Mouse (Mus musculus): ENCODE data around the gene Vipr2. TPM values are rescaled to one million over a fixed set of nuclear protein-coding genes. Genes with fewer than 3 reads are reported as not detected.

The Vipr2 gene
- polyA plus RNA-seq, 1 experiment from 2014 or later, result 1.8 TPM

DNA sequence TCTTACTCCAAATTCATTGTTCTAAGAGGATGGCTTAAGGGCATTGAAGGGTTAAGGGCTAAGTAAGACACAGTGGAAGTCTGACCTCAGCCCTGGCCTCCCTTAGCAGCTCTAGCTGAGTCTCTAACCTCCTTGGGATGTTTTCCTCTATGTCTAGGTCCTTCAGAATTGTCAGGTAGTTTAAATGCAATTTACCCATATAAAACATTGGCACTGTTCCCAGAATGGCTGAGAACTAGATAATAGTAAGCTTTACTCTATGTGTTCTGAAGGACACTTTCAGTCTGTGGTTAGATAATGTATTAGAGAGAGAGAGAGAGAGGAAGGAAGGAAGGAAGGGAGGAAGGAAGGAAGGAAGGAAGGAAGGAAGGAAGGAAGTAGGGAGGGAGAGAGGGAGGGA lies 104.8 kb downstream of the Vipr2 start:
- no peak for ATAC-seq (ENCODE audit: low FRiP score)
- Histone ChIP-seq H3K4me3 (replicated peaks) (no peak overlapping the region), H3K27ac (no peak overlapping the region), H3K4me1 (no peaks in the 10 kb centered on the region), H3K9ac (no peak overlapping the region), H3K36me3 (replicated peaks) (no peaks in the 10 kb centered on the region), H3K4me2 (no peak overlapping the region), H3K9me3 (0 out of 2 replicates have a peak, but pooled peaks cover 3% of the 10 kb centered on the region), H3K27me3 (no peaks in the 10 kb centered on the region)

DNA sequence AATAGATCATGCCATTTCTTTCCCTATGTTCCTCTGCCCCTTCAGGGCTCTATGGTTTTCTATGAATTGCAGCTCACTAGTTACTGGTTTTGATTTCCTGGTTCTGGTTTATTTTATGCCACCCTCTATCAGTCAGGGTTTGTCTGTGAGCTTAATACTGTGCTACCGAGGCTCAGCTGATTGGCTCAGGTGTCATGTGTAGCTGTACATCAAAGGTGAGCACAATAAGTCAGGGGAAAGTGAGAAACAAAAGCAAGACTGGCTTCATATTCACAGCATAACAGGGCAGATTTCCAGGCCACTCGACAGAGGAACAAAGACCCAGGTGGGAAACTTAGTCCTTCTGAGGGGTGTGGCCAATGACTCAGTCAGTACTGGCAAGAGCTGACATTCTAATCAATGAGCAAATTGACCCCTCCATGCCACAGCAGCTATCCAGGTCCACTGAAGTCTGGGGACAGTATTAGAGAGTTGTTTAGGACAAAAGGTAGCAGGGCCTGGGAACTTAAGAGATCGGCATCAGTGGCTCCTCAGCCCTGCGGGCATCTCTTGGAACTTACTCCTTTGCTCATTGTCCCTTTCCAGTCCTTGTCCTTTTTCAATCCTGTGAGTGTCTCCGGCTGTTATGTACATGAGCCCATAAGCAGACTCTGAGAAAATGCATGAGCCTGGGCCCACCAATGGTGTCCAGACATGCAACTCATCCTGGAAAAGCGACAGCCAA lies 105.8 kb downstream of the Vipr2 start:
- H3K27me3 ChIP-seq, result no peaks in the 10 kb centered on the region
- no peaks in the 10 kb centered on the region for H3K36me3 ChIP-seq (replicated peaks)
- WGBS, result 82% methylated on average over 6 of the region's 6 CpGs
- no peak overlapping the region for H3K9ac ChIP-seq
- H3K27ac ChIP-seq, result no peak overlapping the region
- H3K9me3 ChIP-seq, result no peaks in the 10 kb centered on the region
- no peak overlapping the region for H3K4me2 ChIP-seq
- no peaks in the 10 kb centered on the region for H3K4me1 ChIP-seq
- no peak overlapping the region for H3K4me3 ChIP-seq (replicated peaks)
- ATAC-seq (ENCODE audit: low FRiP score), result no peak

DNA sequence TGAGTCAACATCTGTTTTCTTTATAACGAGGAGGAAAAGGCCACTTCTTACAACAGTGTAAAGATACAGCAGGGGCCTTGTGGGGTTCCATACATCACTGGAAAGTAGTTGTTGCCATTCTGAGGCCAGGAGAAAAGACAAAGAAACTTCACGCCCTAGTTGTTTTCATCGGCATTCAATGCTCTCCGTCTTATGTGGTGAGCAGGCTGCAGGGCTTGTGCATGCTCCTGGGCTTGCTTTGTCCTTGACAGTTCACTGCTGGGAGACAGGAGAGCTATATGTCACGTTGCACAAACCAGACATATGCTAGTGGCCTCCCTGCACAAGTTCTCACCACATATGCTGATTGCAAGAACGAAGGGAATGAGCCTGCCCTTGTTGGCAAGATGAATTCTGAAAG lies 116.4 kb downstream of the Vipr2 start:
- Histone ChIP-seq H3K9me3 (no peaks in the 10 kb centered on the region), H3K27ac (no peak overlapping the region), H3K4me3 (replicated peaks) (no peak overlapping the region), H3K4me1 (peaks cover 6% of the 10 kb centered on the region; the same call in 1 of the 2 replicates), H3K9ac (no peak overlapping the region), H3K27me3 (no peaks in the 10 kb centered on the region), H3K4me2 (no peak overlapping the region), H3K36me3 (replicated peaks) (no peaks in the 10 kb centered on the region)
- 27% methylated on average over 6 of the region's 6 CpGs for WGBS
- ATAC-seq (ENCODE audit: low FRiP score), result no peak

DNA sequence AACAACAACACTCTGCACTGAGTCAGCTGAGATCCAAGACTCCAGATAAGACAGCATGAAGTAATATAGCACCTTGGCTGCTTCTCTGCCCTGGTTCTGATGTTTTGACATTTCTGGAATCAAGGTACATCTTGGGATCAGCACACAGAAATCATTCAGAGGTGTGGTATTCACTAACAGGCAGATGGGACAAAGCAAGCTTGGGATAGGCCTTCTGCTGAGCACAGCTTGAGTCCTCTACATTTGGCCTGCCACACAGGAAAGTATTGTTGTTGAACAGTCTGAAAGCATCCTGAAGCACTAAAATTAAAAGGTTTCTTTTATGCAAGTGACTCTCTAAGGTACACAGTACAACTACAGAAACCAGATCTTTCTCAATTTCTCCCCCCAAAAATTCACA lies 117.1 kb downstream of the Vipr2 start:
- no peaks in the 10 kb centered on the region for H3K27me3 ChIP-seq

More for the DNA sequence above, 117.1 kb downstream of the Vipr2 start:
- peaks cover 6% of the 10 kb centered on the region; the same call in 1 of the 2 replicates for H3K4me1 ChIP-seq
- no peak overlapping the region for H3K4me3 ChIP-seq (replicated peaks)
- H3K36me3 ChIP-seq (replicated peaks), result no peaks in the 10 kb centered on the region
- no peak overlapping the region for H3K9ac ChIP-seq
- no peak overlapping the region for H3K27ac ChIP-seq
- no peak overlapping the region for H3K4me2 ChIP-seq
- no peaks in the 10 kb centered on the region for H3K9me3 ChIP-seq
- ATAC-seq (ENCODE audit: low FRiP score), result no peak

Small RNAs within 50 kb of the gene (microRNA-seq; reads per million reads assigned to microRNA genes)
- gene Gm44372, result not detected

Other genes with a start within 250 kb of the Vipr2 start
- gene Zfp386, start 30.0 kb upstream of the Vipr2 start, polyA plus RNA-seq (2016; fragmentation: Nextera tagmentation; extraction: Ambion mirVana), result 62.5 and 64.2 TPM in 2 replicates
- 20.3 and 21.7 TPM in 2 replicates for gene Wdr60, start 185.3 kb downstream of the Vipr2 start, polyA plus RNA-seq (2016; fragmentation: Nextera tagmentation; extraction: Ambion mirVana)
- not detected in 2 replicates for gene Gm11027, start 197.7 kb downstream of the Vipr2 start, polyA plus RNA-seq (2016; fragmentation: Nextera tagmentation; extraction: Ambion mirVana)
- gene Esyt2, start 203.5 kb downstream of the Vipr2 start, polyA plus RNA-seq (2016; fragmentation: Nextera tagmentation; extraction: Ambion mirVana), result 17.2 and 17.3 TPM in 2 replicates